In genomic region chr13:23424052-23424380, GRCm38 (mm10) we compare ENCODE assay signal across 8 mouse cellular contexts. TPM values are rescaled to one million over a fixed set of nuclear protein-coding genes. Genes with fewer than 3 reads are reported as not detected.
DNase-seq lines count a peak whose midpoint lies in the region; ATAC-seq and TF ChIP-seq lines count a peak whose summit lies in the region.

No protein-coding gene starts in this region.

- no peak for ATAC-seq in kidney, postnatal 0 days (replicated peaks; ENCODE audit: low FRiP score, low read depth)
- no peak; the same call in 1 of the 2 replicates for ATAC-seq in intestine, embryonic 14.5 days (replicated peaks; ENCODE audit: low FRiP score, low TSS enrichment, low read depth)
- no peak; the same call in 1 of the 2 replicates for ATAC-seq in megakaryocyte progenitor cell, adult 5-6 weeks (replicated peaks; ENCODE audit: poor library complexity)

- H3K36me3 ChIP-seq in kidney, postnatal 0 days (ENCODE audit: insufficient read depth, low read length), result 0 out of 2 replicates have a peak, but pooled peaks cover 16% of the 10 kb centered on the region
- peaks cover 36% of the 10 kb centered on the region for H3K36me3 ChIP-seq in embryonic facial prominence, embryonic 10.5 days (replicated peaks)
- H3K36me3 ChIP-seq in intestine, embryonic 14.5 days (ENCODE audit: control insufficient read depth, insufficient read depth, low read length), result peaks cover 29% of the 10 kb centered on the region
- H3K36me3 ChIP-seq in myocyte (ENCODE audit: control insufficient read depth, insufficient read depth), result peaks cover 19% of the 10 kb centered on the region

- no peak for TF ChIP-seq CTCF in kidney, postnatal 0 days (IDR thresholded peaks at IDR 0.05; ENCODE audit: low read depth)

- peak overlapping the region; percentile 35 for H3ac ChIP-seq in myocyte (ENCODE audit: control insufficient read depth, insufficient read length)

- H3K27ac ChIP-seq in kidney, postnatal 0 days, result peak overlapping the region; percentile 62; the same call in 1 of the 2 replicates
- H3K27ac ChIP-seq in embryonic facial prominence, embryonic 10.5 days (replicated peaks), result peak overlapping the region; percentile 82
- peak overlapping the region; percentile 65 for H3K27ac ChIP-seq in intestine, embryonic 14.5 days (ENCODE audit: low read depth)

- peak overlapping the region; percentile 89 for H3K4me2 ChIP-seq in kidney, postnatal 0 days (ENCODE audit: low read length)
- peak overlapping the region; percentile 73 for H3K4me2 ChIP-seq in intestine, embryonic 14.5 days (ENCODE audit: low read length)
- H3K4me2 ChIP-seq in myocyte (ENCODE audit: low read depth), result peak overlapping the region; percentile 89

- 0% methylated on average over 7 of the region's 7 CpGs for WGBS in kidney, postnatal 0 days
- WGBS in embryonic facial prominence, embryonic 10.5 days, result under 1% methylated on average over 7 of the region's 7 CpGs
- WGBS in intestine, embryonic 14.5 days, result 1% methylated on average over 7 of the region's 7 CpGs

- H3K9ac ChIP-seq in kidney, postnatal 0 days (ENCODE audit: low read depth, low read length), result peak overlapping the region; percentile 74; the same call in 1 of the 2 replicates
- H3K9ac ChIP-seq in intestine, embryonic 14.5 days (ENCODE audit: low read length), result peak overlapping the region; percentile 92

- H3K27me3 ChIP-seq in kidney, postnatal 0 days (ENCODE audit: insufficient read depth, low read length), result no peaks in the 10 kb centered on the region
- H3K27me3 ChIP-seq in embryonic facial prominence, embryonic 10.5 days (replicated peaks; ENCODE audit: low read depth, poor library complexity, severe bottlenecking), result no peaks in the 10 kb centered on the region
- no peaks in the 10 kb centered on the region for H3K27me3 ChIP-seq in intestine, embryonic 14.5 days (replicated peaks; ENCODE audit: control insufficient read depth, insufficient read depth, low read length)
- H3K27me3 ChIP-seq in myocyte (ENCODE audit: control insufficient read depth, insufficient read depth, insufficient read length), result no peaks in the 10 kb centered on the region

- no peak for TF ChIP-seq POLR2A in myocyte (IDR thresholded peaks at IDR 0.05; ENCODE audit: insufficient read length, low read depth)

- peak overlapping the region; percentile 76 for H3K4me3 ChIP-seq in kidney, postnatal 0 days (replicated peaks; ENCODE audit: low read depth, low read length)
- H3K4me3 ChIP-seq in embryonic facial prominence, embryonic 10.5 days, result peak overlapping the region; percentile 95
- peak overlapping the region; percentile 97 for H3K4me3 ChIP-seq in intestine, embryonic 14.5 days (ENCODE audit: low read depth, low read length)
- H3K4me3 ChIP-seq in myocyte, result peak overlapping the region; percentile 97

- H3K79me2 ChIP-seq in myocyte (ENCODE audit: control insufficient read depth, insufficient read depth), result peaks cover 19% of the 10 kb centered on the region

- no peaks in the 10 kb centered on the region for H3K9me3 ChIP-seq in kidney, postnatal 0 days (replicated peaks; ENCODE audit: low read length)
- no peaks in the 10 kb centered on the region for H3K9me3 ChIP-seq in embryonic facial prominence, embryonic 10.5 days
- no peaks in the 10 kb centered on the region for H3K9me3 ChIP-seq in intestine, embryonic 14.5 days (ENCODE audit: control insufficient read depth, low read length)

- no peak for DNase-seq in kidney, postnatal 0 days (ENCODE audit: low spot score)
- DNase-seq in kidney, postnatal 14 days, result no peak
- DNase-seq in embryonic facial prominence, embryonic 10.5 days (ENCODE audit: low spot score), result no peak
- no peak for DNase-seq in intestine, embryonic 14.5 days (ENCODE audit: low spot score)
- DNase-seq in thymus, postnatal 0 days (ENCODE audit: low spot score), result no peak
- DNase-seq in adrenal gland, postnatal 4 days (ENCODE audit: low spot score in 2 of 2), result no peak

- no peaks in the 10 kb centered on the region for H3K4me1 ChIP-seq in kidney, postnatal 0 days (replicated peaks; ENCODE audit: insufficient read depth, low read length)
- H3K4me1 ChIP-seq in embryonic facial prominence, embryonic 10.5 days, result peaks cover 14% of the 10 kb centered on the region
- peaks cover 15% of the 10 kb centered on the region; the same call in 1 of the 2 replicates for H3K4me1 ChIP-seq in intestine, embryonic 14.5 days (replicated peaks; ENCODE audit: control insufficient read depth, insufficient read depth, low read length)

TF ChIP-seq in myocyte, 11 proteins besides CTCF, POLR2A, EP300 and RAD21:
- no peak for TF ChIP-seq MYOG (IDR thresholded peaks at IDR 0.05; ENCODE audit: control insufficient read depth in 1 of 3, insufficient read depth in 1 of 3, insufficient read length in 2 of 3, low read depth in 2 of 3)
- no peak for TF ChIP-seq CEBPB (IDR thresholded peaks at IDR 0.05; ENCODE audit: insufficient read depth, poor library complexity, severe bottlenecking)
- no peak for TF ChIP-seq TCF12 (IDR thresholded peaks at IDR 0.05; ENCODE audit: insufficient read depth, poor library complexity, severe bottlenecking)
- no peak for TF ChIP-seq REST (IDR thresholded peaks at IDR 0.05; ENCODE audit: insufficient read depth, insufficient read length)
- no peak for TF ChIP-seq POLR2AphosphoS2 (IDR thresholded peaks at IDR 0.05; ENCODE audit: insufficient read length, low read depth)
- TF ChIP-seq SRF (IDR thresholded peaks at IDR 0.05; ENCODE audit: control insufficient read depth, insufficient read length, low read depth), result no peak
- no peak for TF ChIP-seq MAX (IDR thresholded peaks at IDR 0.05; ENCODE audit: low read depth)
- no peak for TF ChIP-seq USF1 (IDR thresholded peaks at IDR 0.05; ENCODE audit: low read depth)
- no peak for TF ChIP-seq TCF3 (IDR thresholded peaks at IDR 0.05; ENCODE audit: insufficient read length, low read depth)
- no peak for TF ChIP-seq E2F4 (IDR thresholded peaks at IDR 0.05; ENCODE audit: insufficient read depth)
- no peak for TF ChIP-seq MYOD1 (IDR thresholded peaks at IDR 0.05; ENCODE audit: control insufficient read depth in 1 of 3, insufficient read length in 2 of 3, low read depth in 2 of 3)
TF ChIP-seq in myocyte: peak in this region for 0.

RNA-seq across cellular contexts. Expression of gene Abt1, which starts 0.3 kb away (rescaled TPM):
- polyA plus RNA-seq in kidney, postnatal 0 days (2015; fragmentation: Nextera tagmentation; extraction: Ambion mirVana), result 10.0 and 10.4 TPM in 2 replicates
- polyA plus RNA-seq in embryonic facial prominence, embryonic 10.5 days (2016; fragmentation: Nextera tagmentation; extraction: Ambion mirVana), result 15.0 and 15.6 TPM in 2 replicates
- 11.9 and 13.8 TPM in 2 replicates for polyA plus RNA-seq in intestine, embryonic 14.5 days (2014; fragmentation: Nextera tagmentation; extraction: Ambion mirVana)
- 7.4 TPM for polyA plus RNA-seq in myocyte (2012; fragmentation: generic; extraction: Trizol)
- 13.8 and 15.1 TPM in 2 replicates for polyA plus RNA-seq in thymus, postnatal 0 days (2015; fragmentation: Nextera tagmentation; extraction: Ambion mirVana)
- 7.1 and 7.4 TPM in 2 replicates for total RNA-seq in megakaryocyte progenitor cell, adult 5-6 weeks (2015)
- total RNA-seq in megakaryocyte progenitor cell, adult 5-6 weeks (2017), result 9.5 and 11.0 TPM in 2 replicates
- 1 to 10 TPM; 7.9 to 8.9 TPM for total RNA-seq in adrenal gland, postnatal 4 days (2021)

RNA-seq across cellular contexts. Expression of gene Btn1a1, which starts 41.7 kb away (rescaled TPM):
- 0.06 TPM in 1 of 2 replicates, not detected in the other for polyA plus RNA-seq in kidney, postnatal 0 days (2015; fragmentation: Nextera tagmentation; extraction: Ambion mirVana)
- polyA plus RNA-seq in embryonic facial prominence, embryonic 10.5 days (2016; fragmentation: Nextera tagmentation; extraction: Ambion mirVana), result 0.12 and 0.16 TPM in 2 replicates
- polyA plus RNA-seq in intestine, embryonic 14.5 days (2014; fragmentation: Nextera tagmentation; extraction: Ambion mirVana), result 0.05 and 0.11 TPM in 2 replicates
- polyA plus RNA-seq in myocyte (2012; fragmentation: generic; extraction: Trizol), result 0.02 TPM
- polyA plus RNA-seq in thymus, postnatal 0 days (2015; fragmentation: Nextera tagmentation; extraction: Ambion mirVana), result 0.17 and 0.27 TPM in 2 replicates
- not detected in 2 replicates for total RNA-seq in megakaryocyte progenitor cell, adult 5-6 weeks (2015)
- not detected in 2 replicates for total RNA-seq in megakaryocyte progenitor cell, adult 5-6 weeks (2017)
- total RNA-seq in adrenal gland, postnatal 4 days (2021), result under 1 TPM; 0.20 to 0.87 TPM

RNA-seq across cellular contexts. Expression of gene Zfp322a, which starts 55.0 kb away (rescaled TPM):
- 34.0 and 37.8 TPM in 2 replicates for polyA plus RNA-seq in kidney, postnatal 0 days (2015; fragmentation: Nextera tagmentation; extraction: Ambion mirVana)
- polyA plus RNA-seq in embryonic facial prominence, embryonic 10.5 days (2016; fragmentation: Nextera tagmentation; extraction: Ambion mirVana), result 59.9 and 60.6 TPM in 2 replicates
- 39.5 and 49.8 TPM in 2 replicates for polyA plus RNA-seq in intestine, embryonic 14.5 days (2014; fragmentation: Nextera tagmentation; extraction: Ambion mirVana)
- polyA plus RNA-seq in myocyte (2012; fragmentation: generic; extraction: Trizol), result 4.3 TPM
- 33.0 and 34.5 TPM in 2 replicates for polyA plus RNA-seq in thymus, postnatal 0 days (2015; fragmentation: Nextera tagmentation; extraction: Ambion mirVana)
- 21.9 and 24.3 TPM in 2 replicates for total RNA-seq in megakaryocyte progenitor cell, adult 5-6 weeks (2015)
- 39.4 and 75.5 TPM in 2 replicates for total RNA-seq in megakaryocyte progenitor cell, adult 5-6 weeks (2017)
- 10 to 100 TPM; 22.9 to 23.5 TPM for total RNA-seq in adrenal gland, postnatal 4 days (2021)
